Mouse (Mus musculus) forebrain, embryonic 10.5 days (tissue): ENCODE measurements around the gene Riox2. TPM values are rescaled to one million over a fixed set of nuclear protein-coding genes. Genes with fewer than 3 reads are reported as not detected.

Source experiments
- DNase-seq: peaks from one replicate; pipeline ENCODE4 v3.0.0-alpha.2; 2017; ENCODE audit warnings: low spot score; ENCODE audit errors: extremely low spot score
- H3K27ac ChIP-seq: fragments of 300-500 bp; sonication (generic); 2 replicates; pipeline ENCODE4 v1.5.1; 2016; ENCODE audit warnings: mild to moderate bottlenecking
- H3K27me3 ChIP-seq: fragments of 300-500 bp; sonication (generic); 2 replicates; pipeline ENCODE4 v1.6.1; 2016; ENCODE audit warnings: mild to moderate bottlenecking; ENCODE audit not compliant: poor library complexity, severe bottlenecking
- H3K36me3 ChIP-seq: fragments of 300-500 bp; sonication (generic); replicated peaks from 2 replicates; pipeline ENCODE4 v1.6.1; 2016; ENCODE audit warnings: mild to moderate bottlenecking, moderate library complexity
- H3K4me1 ChIP-seq: fragments of 300-500 bp; sonication (generic); 2 replicates; pipeline ENCODE4 v1.6.1; 2016
- H3K4me3 ChIP-seq: fragments of 300-500 bp; sonication (generic); 2 replicates; pipeline ENCODE4 v1.5.1; 2016; ENCODE audit warnings: mild to moderate bottlenecking, moderate library complexity
- H3K9me3 ChIP-seq: fragments of 300-500 bp; sonication (generic); 2 replicates; pipeline ENCODE4 v1.6.1; 2016; ENCODE audit warnings: mild to moderate bottlenecking, moderate library complexity
- WGBS: fragments of 180-500 bp; shearing (Covaris S2); methylation state at CpG from one replicate; pipeline ENCODE4 v1.1.7; 2016; 5-methylcytosine and 5-hydroxymethylcytosine counted together
- polyA plus RNA-seq: library from polyadenylated mRNA; unstranded; fragments of >200 nt; fragmentation: Nextera tagmentation; extraction: Ambion mirVana; gene quantifications from 2 replicates; pipeline ENCODE4 v1.2.1, GENCODE M21; 2016

Riox2 gene
- polyA plus RNA-seq, 1 experiment from 2014 or later, result 37.7 TPM

- Histone ChIP-seq H3K27me3 (no peaks in the 10 kb centered on the region), H3K9me3 (peaks cover 8% of the 10 kb centered on the region; the same call in 1 of the 2 replicates), H3K36me3 (peaks cover 11% of the 10 kb centered on the region), H3K4me1 (no peaks in the 10 kb centered on the region), H3K4me3 (no peak overlapping the region), H3K27ac (no peak overlapping the region)
- no peak for DNase-seq
- 82% methylated on average over 5 of the region's 5 CpGs for WGBS
Measured at GRCm38 (mm10) chr16:59531243-59531642, 59.7 kb downstream of the Riox2 start.

- H3K4me1 ChIP-seq, result no peaks in the 10 kb centered on the region
- no peak overlapping the region for H3K27ac ChIP-seq
- H3K36me3 ChIP-seq, result peaks cover 11% of the 10 kb centered on the region
- H3K27me3 ChIP-seq, result no peaks in the 10 kb centered on the region
- DNase-seq, result no peak
- H3K9me3 ChIP-seq, result peaks cover 8% of the 10 kb centered on the region; the same call in 1 of the 2 replicates
- WGBS, result 52% methylated on average over 3 of the region's 3 CpGs
- H3K4me3 ChIP-seq, result no peak overlapping the region
Measured at GRCm38 (mm10) chr16:59532561-59532960, 61.0 kb downstream of the Riox2 start.

GRCm38 (mm10) chr16:59534349-59534748 lies 62.8 kb downstream of the Riox2 start:
- WGBS, result 93% methylated on average over 11 of the region's 11 CpGs
- H3K4me1 ChIP-seq, result no peaks in the 10 kb centered on the region
- peaks cover 7% of the 10 kb centered on the region; the same call in 1 of the 2 replicates for H3K9me3 ChIP-seq
- no peak overlapping the region for H3K27ac ChIP-seq
- DNase-seq, result no peak
- H3K27me3 ChIP-seq, result no peaks in the 10 kb centered on the region
- no peak overlapping the region for H3K4me3 ChIP-seq
- peaks cover 10% of the 10 kb centered on the region for H3K36me3 ChIP-seq

- Histone ChIP-seq H3K27ac (no peak overlapping the region), H3K4me3 (no peak overlapping the region), H3K9me3 (no peaks in the 10 kb centered on the region), H3K36me3 (no peaks in the 10 kb centered on the region), H3K4me1 (no peaks in the 10 kb centered on the region), H3K27me3 (no peaks in the 10 kb centered on the region)
- no peak for DNase-seq
- whole genome bisulfite sequencing, result 85% methylated on average over 5 of the region's 5 CpGs
Measured at GRCm38 (mm10) chr16:59535673-59536072, 64.1 kb downstream of the Riox2 start.

GRCm38 (mm10) chr16:59540944-59541343 lies 69.4 kb downstream of the Riox2 start:
- Histone ChIP-seq H3K9me3 (no peaks in the 10 kb centered on the region), H3K36me3 (no peaks in the 10 kb centered on the region), H3K27me3 (no peaks in the 10 kb centered on the region), H3K4me1 (no peaks in the 10 kb centered on the region), H3K4me3 (no peak overlapping the region), H3K27ac (no peak overlapping the region)
- 94% methylated on average over 3 of the region's 3 CpGs for WGBS
- no peak for DNase-seq

GRCm38 (mm10) chr16:59541382-59541781 lies 69.8 kb downstream of the Riox2 start:
- Histone ChIP-seq H3K27me3 (no peaks in the 10 kb centered on the region), H3K4me1 (no peaks in the 10 kb centered on the region), H3K27ac (no peak overlapping the region), H3K4me3 (no peak overlapping the region), H3K36me3 (no peaks in the 10 kb centered on the region), H3K9me3 (no peaks in the 10 kb centered on the region)
- 82% methylated on average over 4 of the region's 4 CpGs for WGBS
- no peak for DNase-seq

Other genes starting within 250 kb of the Riox2 start
- gene Olfr201, start 199.1 kb upstream of the Riox2 start, polyA plus RNA-seq, result not detected in 2 replicates
- not detected in 2 replicates for gene Olfr202, start 185.0 kb upstream of the Riox2 start, polyA plus RNA-seq
- not detected in 2 replicates for gene Olfr203, start 172.9 kb upstream of the Riox2 start, polyA plus RNA-seq
- not detected in 2 replicates for gene Olfr204, start 153.5 kb upstream of the Riox2 start, polyA plus RNA-seq
- not detected in 2 replicates for gene Olfr205, start 140.6 kb upstream of the Riox2 start, polyA plus RNA-seq
- not detected in 2 replicates for gene Olfr206, start 122.5 kb upstream of the Riox2 start, polyA plus RNA-seq
- gene Olfr209, start 107.8 kb upstream of the Riox2 start, polyA plus RNA-seq, result not detected in 2 replicates
- 0.04 TPM in 1 of 2 replicates, not detected in the other for gene Gabrr3, start 64.4 kb upstream of the Riox2 start, polyA plus RNA-seq
- gene Crybg3, start 129.2 kb downstream of the Riox2 start, polyA plus RNA-seq, result 5.0 and 5.1 TPM in 2 replicates
- gene Arl6, start 167.6 kb downstream of the Riox2 start, polyA plus RNA-seq, result 57.6 and 58.6 TPM in 2 replicates